Mouse (Mus musculus) liver, adult 10 weeks (tissue): ENCODE data around the gene Abl2. TPM values are rescaled to one million over a fixed set of nuclear protein-coding genes. Genes with fewer than 3 reads are reported as not detected.

Source experiments
- polyA plus RNA-seq: library from polyadenylated mRNA; stranded (reverse); fragments of 350-450 nt; fragmentation: Illumina TruSeq; extraction: RNeasy Lipid Tissue Mini Kit (QIAGEN cat#74804); gene quantifications from one replicate; pipeline ENCODE4 v1.2.3, GENCODE M21; 2014; ENCODE audit warnings: low read depth, low replicate concordance

Abl2 gene
- polyA plus RNA-seq: 2.0 TPM

DNA sequence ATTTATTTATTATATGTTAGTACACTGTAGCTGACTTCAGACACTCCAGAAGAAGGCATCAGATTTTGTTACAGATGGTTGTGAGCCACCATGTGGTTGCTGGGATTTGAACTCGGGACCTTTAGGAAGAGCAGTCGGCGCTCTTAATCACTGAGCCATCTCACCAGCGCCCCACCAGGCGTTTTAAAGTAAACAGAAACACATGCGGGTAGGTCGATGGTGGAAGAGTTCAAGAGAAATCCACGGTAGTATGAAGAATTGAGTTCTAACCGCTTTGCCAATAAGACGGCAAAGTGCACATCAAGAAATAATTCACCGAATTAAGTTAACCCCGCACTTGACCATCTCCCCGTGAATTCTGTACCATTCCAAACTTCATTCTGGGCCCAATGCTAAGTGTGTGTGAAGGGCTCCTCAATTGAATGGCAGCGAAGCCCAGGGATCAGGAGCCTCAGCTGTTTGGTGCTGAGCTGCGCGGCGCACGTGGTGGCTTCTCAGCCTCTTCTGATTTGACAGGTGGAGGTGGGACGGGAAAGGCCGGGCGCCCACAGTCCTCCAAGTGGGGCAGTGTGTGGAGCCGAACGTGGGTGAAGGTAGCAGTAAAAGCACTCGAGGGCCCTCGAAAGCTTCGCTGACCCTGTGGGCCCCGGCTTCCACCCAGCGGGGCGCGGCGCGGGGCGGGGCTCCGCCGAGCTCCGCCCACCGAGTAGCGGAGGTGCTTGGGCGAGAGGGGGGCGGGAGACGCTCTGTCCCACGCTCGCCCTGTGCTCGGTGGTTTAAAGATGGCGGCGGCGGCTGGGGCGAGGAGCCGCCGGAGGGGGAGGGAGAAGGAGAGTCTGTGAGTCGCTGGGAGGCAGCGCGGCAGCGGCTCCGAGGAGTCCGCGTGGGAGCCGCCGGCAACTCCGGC is at the start of gene Abl2:
Gene Abl2, plus strand, starts transcription at position 763 of the 907 bp plus-strand sequence.

DNA sequence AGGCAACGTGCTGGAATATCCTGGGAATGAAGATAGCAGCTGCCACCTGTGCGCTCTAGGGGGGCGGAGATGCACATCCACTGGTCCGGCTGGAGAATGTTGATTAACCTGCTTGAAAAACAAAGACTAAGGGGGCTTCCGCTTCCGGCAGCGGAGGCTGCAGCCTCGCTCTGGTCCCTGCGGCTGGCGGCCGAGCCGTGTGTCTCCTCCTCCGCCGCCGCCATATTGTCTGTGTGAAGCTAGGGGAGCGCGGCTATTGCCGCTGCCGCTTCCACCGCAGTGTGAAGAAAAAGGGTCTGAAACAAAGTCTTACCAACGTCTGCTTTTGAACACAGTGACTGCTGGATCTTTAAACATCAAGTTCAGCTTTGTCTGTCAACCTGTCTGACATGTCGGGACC is 34.7 kb upstream of the Abl2 start, which contains the start of gene Gm10031:
Gene Gm10031, plus strand, starts transcription at position 171 of the 400 bp plus-strand sequence.

DNA sequence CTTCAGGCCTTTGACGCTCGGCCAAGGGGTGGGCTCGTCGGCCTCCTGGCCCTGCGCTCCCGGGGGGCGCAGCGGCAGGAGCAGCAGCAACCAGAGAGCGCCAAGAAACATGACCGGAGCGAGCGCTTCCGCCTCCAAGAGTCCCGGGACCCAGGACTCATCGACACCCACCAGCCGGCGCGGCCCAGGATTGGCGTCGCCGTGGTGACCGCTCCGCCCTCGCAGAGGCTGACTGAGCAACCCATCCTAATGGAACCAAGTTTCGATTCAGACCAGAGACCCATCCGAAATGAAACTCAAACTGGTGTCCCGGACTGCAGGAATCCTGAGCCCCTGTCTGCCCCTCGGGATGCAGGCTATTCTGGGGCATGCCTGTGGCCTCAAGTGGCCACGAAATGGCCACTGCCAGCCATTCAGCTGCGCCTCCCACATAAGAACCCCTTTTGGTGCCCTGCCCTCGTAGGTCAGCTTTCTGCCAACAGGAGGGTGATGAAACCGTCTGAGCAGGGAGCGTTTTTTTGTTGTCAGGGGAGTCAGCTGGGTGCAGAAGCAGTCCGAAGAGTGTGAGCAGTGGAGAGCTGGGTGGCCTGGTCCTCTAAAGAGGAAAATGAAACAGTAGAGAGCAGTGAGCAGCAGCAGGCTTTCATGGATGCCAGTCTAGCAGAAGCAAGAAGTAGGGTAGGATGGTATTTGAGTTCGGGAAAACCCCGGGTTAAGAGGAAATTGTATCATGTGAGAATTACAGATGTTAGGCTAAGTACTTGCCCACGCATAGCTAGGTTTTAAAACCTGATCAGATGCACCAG is 115.8 kb downstream of the Abl2 start, which contains the start of gene Tor3a:
Gene Tor3a, minus strand, starts transcription at position 162 of the 806 bp plus-strand sequence.

Other genes with a start within 250 kb of the Abl2 start
- not detected for gene Nphs2, start 248.1 kb upstream of the Abl2 start, polyA plus RNA-seq
- gene Gm2000, start 192.7 kb upstream of the Abl2 start, polyA plus RNA-seq: 8.8 TPM
- not detected for gene Axdnd1, start 137.6 kb upstream of the Abl2 start, polyA plus RNA-seq
- 3.0 TPM for gene Soat1, start 84.5 kb upstream of the Abl2 start, polyA plus RNA-seq
- gene Gm10031, start 34.8 kb upstream of the Abl2 start, polyA plus RNA-seq: 2.7 TPM
- 2.9 TPM for gene Tor3a, start 115.6 kb downstream of the Abl2 start, polyA plus RNA-seq
- 12.6 TPM for gene Fam20b, start 160.3 kb downstream of the Abl2 start, polyA plus RNA-seq